Mouse (Mus musculus): ENCODE measurements around the gene St13. TPM values are rescaled to one million over a fixed set of nuclear protein-coding genes. Genes with fewer than 3 reads are reported as not detected.

The St13 gene
- polyA plus RNA-seq, 1 experiment from 2014 or later: 121 TPM

DNA sequence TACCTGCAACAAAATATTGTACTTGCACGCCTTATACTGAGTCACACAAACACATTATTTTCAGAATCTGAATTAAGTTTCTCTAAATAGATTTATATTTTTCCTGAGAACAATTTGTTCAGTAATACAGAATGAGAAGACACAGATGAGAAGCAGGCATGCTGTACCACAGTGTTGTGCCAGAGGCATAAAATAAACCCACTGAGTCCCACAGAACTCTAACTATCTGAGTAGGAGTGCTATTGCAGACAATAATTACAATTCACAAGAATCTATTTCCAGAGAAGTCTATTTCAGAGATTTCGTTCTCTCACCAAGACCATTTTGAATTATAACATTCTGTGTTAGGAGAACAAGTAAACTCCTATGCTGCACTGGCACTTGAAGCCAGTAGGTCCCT is 52.4 kb downstream of the St13 start:
- ATAC-seq (replicated peaks; ENCODE audit: extremely low read depth, insufficient read depth, low FRiP score): no peak
- Histone ChIP-seq H3K4me3 (ENCODE audit: low read length) (no peak overlapping the region), H3K4me1 (ENCODE audit: control insufficient read depth, insufficient read depth, low read length) (peaks cover 4% of the 10 kb centered on the region), H3K36me3 (ENCODE audit: control insufficient read depth, insufficient read depth) (no peaks in the 10 kb centered on the region; the same call in 1 of the 2 replicates), H3K4me2 (ENCODE audit: low read depth, low read length) (no peak overlapping the region), H3K27me3 (ENCODE audit: control insufficient read depth, insufficient read depth, low read length) (no peaks in the 10 kb centered on the region), H3K9ac (ENCODE audit: low read length) (no peak overlapping the region), H3K27ac (ENCODE audit: low read length) (no peak overlapping the region), H3K9me3 (replicated peaks; ENCODE audit: control insufficient read depth, low read length) (no peaks in the 10 kb centered on the region)
- WGBS: 90% methylated on average over 2 of the region's 2 CpGs

DNA sequence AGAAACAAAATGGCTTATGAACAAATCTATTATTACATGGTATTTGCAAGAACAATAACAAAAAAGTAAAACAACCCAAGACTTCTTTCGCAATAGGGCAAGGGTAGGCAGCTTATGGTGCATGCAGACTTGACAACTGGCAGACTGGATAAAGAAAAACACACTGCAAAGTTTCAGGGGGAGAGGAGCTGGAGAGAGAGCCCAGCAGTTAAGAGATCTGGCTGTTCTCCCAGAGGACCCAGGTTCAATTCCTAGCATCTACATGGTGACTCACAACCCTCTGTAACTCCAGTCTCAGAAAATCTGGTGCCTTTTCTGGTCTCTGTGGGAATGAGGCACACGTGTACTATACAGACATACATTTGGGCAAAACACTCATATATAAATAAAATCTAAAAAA is 58.5 kb downstream of the St13 start:
- no peaks in the 10 kb centered on the region for H3K27me3 ChIP-seq (ENCODE audit: control insufficient read depth, insufficient read depth, low read length)
- H3K4me3 ChIP-seq (ENCODE audit: low read length): no peak overlapping the region
- peaks cover 17% of the 10 kb centered on the region for H3K36me3 ChIP-seq (ENCODE audit: control insufficient read depth, insufficient read depth)
- 90% methylated on average over 2 of the region's 2 CpGs for WGBS
- no peak overlapping the region for H3K4me2 ChIP-seq (ENCODE audit: low read depth, low read length)
- H3K9me3 ChIP-seq (replicated peaks; ENCODE audit: control insufficient read depth, low read length): no peaks in the 10 kb centered on the region
- no peak for ATAC-seq (replicated peaks; ENCODE audit: extremely low read depth, insufficient read depth, low FRiP score)
- H3K27ac ChIP-seq (ENCODE audit: low read length): no peak overlapping the region
- no peak overlapping the region for H3K9ac ChIP-seq (ENCODE audit: low read length)
- H3K4me1 ChIP-seq (ENCODE audit: control insufficient read depth, insufficient read depth, low read length): no peaks in the 10 kb centered on the region

- WGBS: 92% methylated on average over 3 of the region's 3 CpGs
- no peaks in the 10 kb centered on the region for H3K9me3 ChIP-seq (replicated peaks; ENCODE audit: control insufficient read depth, low read length)
Observed at GRCm38 (mm10) chr15:81339158-81339557, 60.7 kb downstream of the St13 start.

GRCm38 (mm10) chr15:81336466-81336865 is 63.4 kb downstream of the St13 start:
- Histone ChIP-seq H3K36me3 (ENCODE audit: control insufficient read depth, insufficient read depth) (peaks cover 37% of the 10 kb centered on the region), H3K9me3 (replicated peaks; ENCODE audit: control insufficient read depth, low read length) (no peaks in the 10 kb centered on the region), H3K4me1 (ENCODE audit: control insufficient read depth, insufficient read depth, low read length) (no peaks in the 10 kb centered on the region), H3K4me2 (ENCODE audit: low read depth, low read length) (no peak overlapping the region), H3K9ac (ENCODE audit: low read length) (no peak overlapping the region), H3K27ac (ENCODE audit: low read length) (no peak overlapping the region), H3K27me3 (ENCODE audit: control insufficient read depth, insufficient read depth, low read length) (no peaks in the 10 kb centered on the region), H3K4me3 (ENCODE audit: low read length) (no peak overlapping the region)
- WGBS: 86% methylated on average over 5 of the region's 5 CpGs
- no peak for ATAC-seq (replicated peaks; ENCODE audit: extremely low read depth, insufficient read depth, low FRiP score)

More at GRCm38 (mm10) chr15:81339158-81339557, 60.7 kb downstream of the St13 start:
- Histone ChIP-seq H3K9ac (ENCODE audit: low read length) (no peak overlapping the region), H3K4me2 (ENCODE audit: low read depth, low read length) (no peak overlapping the region), H3K4me3 (ENCODE audit: low read length) (no peak overlapping the region), H3K4me1 (ENCODE audit: control insufficient read depth, insufficient read depth, low read length) (no peaks in the 10 kb centered on the region), H3K27ac (ENCODE audit: low read length) (no peak overlapping the region), H3K27me3 (ENCODE audit: control insufficient read depth, insufficient read depth, low read length) (no peaks in the 10 kb centered on the region), H3K36me3 (ENCODE audit: control insufficient read depth, insufficient read depth) (peaks cover 28% of the 10 kb centered on the region)
- no peak for ATAC-seq (replicated peaks; ENCODE audit: extremely low read depth, insufficient read depth, low FRiP score)

- WGBS: 90% methylated on average over 4 of the region's 4 CpGs
- Histone ChIP-seq H3K27me3 (ENCODE audit: control insufficient read depth, insufficient read depth, low read length) (no peaks in the 10 kb centered on the region), H3K27ac (ENCODE audit: low read length) (no peak overlapping the region), H3K36me3 (ENCODE audit: control insufficient read depth, insufficient read depth) (peaks cover 40% of the 10 kb centered on the region), H3K9ac (ENCODE audit: low read length) (no peak overlapping the region), H3K4me3 (ENCODE audit: low read length) (no peak overlapping the region), H3K9me3 (replicated peaks; ENCODE audit: control insufficient read depth, low read length) (no peaks in the 10 kb centered on the region), H3K4me2 (ENCODE audit: low read depth, low read length) (no peak overlapping the region), H3K4me1 (ENCODE audit: control insufficient read depth, insufficient read depth, low read length) (peaks cover 7% of the 10 kb centered on the region; the same call in 1 of the 2 replicates)
- no peak for ATAC-seq (replicated peaks; ENCODE audit: extremely low read depth, insufficient read depth, low FRiP score)
Observed at GRCm38 (mm10) chr15:81332517-81332916, 67.4 kb downstream of the St13 start.

DNA sequence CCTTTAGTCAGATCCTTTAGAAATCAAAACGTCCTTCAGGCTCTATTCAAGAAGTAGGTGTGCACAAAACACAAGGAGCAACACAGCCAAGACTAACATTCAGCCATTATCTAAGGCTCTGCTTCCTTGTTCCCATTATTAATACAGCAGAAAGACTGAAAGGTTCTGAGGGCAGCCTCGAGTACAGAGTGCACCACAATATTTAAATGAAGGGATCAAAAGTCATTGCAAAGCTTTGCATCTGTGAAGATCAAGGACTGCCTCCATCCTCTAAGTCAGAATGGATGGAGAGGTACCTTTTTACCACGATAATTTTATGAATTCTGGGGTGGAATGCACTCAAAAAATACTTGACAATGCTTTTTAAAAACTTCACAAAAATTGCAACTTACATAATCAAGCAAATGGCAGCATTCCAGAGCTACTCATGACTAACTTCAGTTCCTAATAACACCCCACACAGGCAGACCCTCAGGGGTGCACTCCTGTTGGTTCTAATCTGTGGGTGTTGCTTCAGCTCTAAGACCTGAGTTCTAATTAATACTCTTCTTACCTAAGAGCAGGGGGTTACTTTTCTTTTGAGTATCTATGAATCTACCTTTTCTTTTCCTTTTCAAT is 69.0 kb downstream of the St13 start:
- no peak overlapping the region for H3K4me2 ChIP-seq (ENCODE audit: low read depth, low read length)
- ATAC-seq (replicated peaks; ENCODE audit: extremely low read depth, insufficient read depth, low FRiP score): no peak
- no peaks in the 10 kb centered on the region for H3K27me3 ChIP-seq (ENCODE audit: control insufficient read depth, insufficient read depth, low read length)
- H3K9ac ChIP-seq (ENCODE audit: low read length): no peak overlapping the region
- peaks cover 7% of the 10 kb centered on the region; the same call in 1 of the 2 replicates for H3K4me1 ChIP-seq (ENCODE audit: control insufficient read depth, insufficient read depth, low read length)
- peaks cover 40% of the 10 kb centered on the region for H3K36me3 ChIP-seq (ENCODE audit: control insufficient read depth, insufficient read depth)
- whole genome bisulfite sequencing: 58% methylated on average over 3 of the region's 3 CpGs
- H3K9me3 ChIP-seq (replicated peaks; ENCODE audit: control insufficient read depth, low read length): no peaks in the 10 kb centered on the region
- no peak overlapping the region for H3K4me3 ChIP-seq (ENCODE audit: low read length)
- H3K27ac ChIP-seq (ENCODE audit: low read length): no peak overlapping the region

GRCm38 (mm10) chr15:81329721-81330369 is 70.0 kb downstream of the St13 start:
- Histone ChIP-seq H3K4me3 (ENCODE audit: low read length) (no peak overlapping the region), H3K9me3 (replicated peaks; ENCODE audit: control insufficient read depth, low read length) (no peaks in the 10 kb centered on the region), H3K4me2 (ENCODE audit: low read depth, low read length) (no peak overlapping the region), H3K4me1 (ENCODE audit: control insufficient read depth, insufficient read depth, low read length) (peaks cover 7% of the 10 kb centered on the region; the same call in 1 of the 2 replicates), H3K9ac (ENCODE audit: low read length) (no peak overlapping the region), H3K27me3 (ENCODE audit: control insufficient read depth, insufficient read depth, low read length) (no peaks in the 10 kb centered on the region), H3K27ac (ENCODE audit: low read length) (no peak overlapping the region), H3K36me3 (ENCODE audit: control insufficient read depth, insufficient read depth) (peaks cover 37% of the 10 kb centered on the region)
- no peak for ATAC-seq (replicated peaks; ENCODE audit: extremely low read depth, insufficient read depth, low FRiP score)
- WGBS: 56% methylated on average over 5 of the region's 5 CpGs

GRCm38 (mm10) chr15:81327501-81327900 is 72.4 kb downstream of the St13 start:
- Histone ChIP-seq H3K27me3 (ENCODE audit: control insufficient read depth, insufficient read depth, low read length) (no peaks in the 10 kb centered on the region), H3K36me3 (ENCODE audit: control insufficient read depth, insufficient read depth) (peaks cover 31% of the 10 kb centered on the region), H3K9ac (ENCODE audit: low read length) (no peak overlapping the region), H3K27ac (ENCODE audit: low read length) (no peak overlapping the region), H3K4me3 (ENCODE audit: low read length) (no peak overlapping the region), H3K4me1 (ENCODE audit: control insufficient read depth, insufficient read depth, low read length) (peaks cover 7% of the 10 kb centered on the region; the same call in 1 of the 2 replicates), H3K4me2 (ENCODE audit: low read depth, low read length) (no peak overlapping the region), H3K9me3 (replicated peaks; ENCODE audit: control insufficient read depth, low read length) (no peaks in the 10 kb centered on the region)
- WGBS: 94% methylated on average over 7 of the region's 7 CpGs
- no peak for ATAC-seq (replicated peaks; ENCODE audit: extremely low read depth, insufficient read depth, low FRiP score)

GRCm38 (mm10) chr15:81324979-81325378 is 74.9 kb downstream of the St13 start:
- ATAC-seq (replicated peaks; ENCODE audit: extremely low read depth, insufficient read depth, low FRiP score): no peak
- H3K27ac ChIP-seq (ENCODE audit: low read length): no peak overlapping the region
- no peak overlapping the region for H3K4me3 ChIP-seq (ENCODE audit: low read length)
- H3K4me2 ChIP-seq (ENCODE audit: low read depth, low read length): no peak overlapping the region
- H3K4me1 ChIP-seq (ENCODE audit: control insufficient read depth, insufficient read depth, low read length): peaks cover 4% of the 10 kb centered on the region; the same call in 1 of the 2 replicates
- no peaks in the 10 kb centered on the region for H3K27me3 ChIP-seq (ENCODE audit: control insufficient read depth, insufficient read depth, low read length)
- H3K9ac ChIP-seq (ENCODE audit: low read length): no peak overlapping the region
- no peaks in the 10 kb centered on the region for H3K9me3 ChIP-seq (replicated peaks; ENCODE audit: control insufficient read depth, low read length)
- WGBS: 64% methylated on average over 4 of the region's 4 CpGs
- peaks cover 52% of the 10 kb centered on the region for H3K36me3 ChIP-seq (ENCODE audit: control insufficient read depth, insufficient read depth)
